ENCODE assay signal across 1 mouse cellular context in genomic region chr7:19307739-19308453, GRCm38 (mm10).
TF ChIP-seq lines count a peak whose summit lies in the region.

No protein-coding gene starts in this region.

TF ChIP-seq in CH12.LX, 34 proteins besides CTCF, POLR2A, EP300 and RAD21:
- TF ChIP-seq MAX (IDR thresholded peaks at IDR 0.05; ENCODE audit: low read length) (no peak), UBTF (IDR thresholded peaks at IDR 0.05; ENCODE audit: low read depth, low read length) (no peak), MXI1 (IDR thresholded peaks at IDR 0.05; ENCODE audit: low read depth, low read length) (no peak), HCFC1 (IDR thresholded peaks at IDR 0.05; ENCODE audit: low read depth, low read length) (no peak)
